Mouse (Mus musculus) lung, embryonic 16.5 days (tissue): ENCODE data around the gene Rnf213. TPM values are rescaled to one million over a fixed set of nuclear protein-coding genes. Genes with fewer than 3 reads are reported as not detected.
A peak's percentile ranks its signal among the peaks of the same experiment; 100 is the strongest.

ENCODE experiments used
- ATAC-seq: fragments of 200-750 bp; cut with Nextera tagmentation; 2 replicates; pipeline ENCODE4 v1.8.0; 2017; ENCODE audit warnings: low read depth, mild to moderate bottlenecking, moderate library complexity
- H3K27ac ChIP-seq: fragments of 300-500 bp; sonication (generic); 2 replicates; pipeline ENCODE4 v1.5.1; 2014; ENCODE audit warnings: mild to moderate bottlenecking, control low read depth, low read length
- H3K27me3 ChIP-seq: fragments of 300-500 bp; sonication (generic); 2 replicates; pipeline ENCODE4 v1.6.1; 2014; ENCODE audit warnings: low read depth, low read length, mixed read lengths; ENCODE audit not compliant: control insufficient read depth, insufficient read depth
- H3K36me3 ChIP-seq: fragments of 300-500 bp; sonication (generic); 2 replicates; pipeline ENCODE4 v1.6.1; 2014; ENCODE audit warnings: low read length; ENCODE audit not compliant: control insufficient read depth, insufficient read depth
- H3K4me1 ChIP-seq: fragments of 300-500 bp; sonication (generic); replicated peaks from 2 replicates; pipeline ENCODE4 v1.6.1; 2014; ENCODE audit warnings: low read length, mixed read lengths; ENCODE audit not compliant: control insufficient read depth, insufficient read depth
- H3K4me2 ChIP-seq: fragments of 300-500 bp; sonication (generic); 2 replicates; pipeline ENCODE4 v1.6.1; 2014; ENCODE audit warnings: low read depth, low read length, control low read depth
- H3K4me3 ChIP-seq: fragments of 300-500 bp; sonication (generic); 2 replicates; pipeline ENCODE4 v1.5.1; 2014; ENCODE audit warnings: mild to moderate bottlenecking, low read length, control low read depth
- H3K9ac ChIP-seq: fragments of 300-500 bp; sonication (generic); 2 replicates; pipeline ENCODE4 v1.6.1; 2014; ENCODE audit warnings: low read length, control low read depth
- H3K9me3 ChIP-seq: fragments of 300-500 bp; sonication (generic); 2 replicates; pipeline ENCODE4 v1.6.1; 2016; ENCODE audit warnings: low read length; ENCODE audit not compliant: control insufficient read depth
- WGBS: fragments of 180-500 bp; shearing (Covaris S2); extraction: QIAGEN DNeasy Blood & Tissue Kit; methylation state at CpG from one replicate; pipeline ENCODE4 v1.1.7; 2014; 5-methylcytosine and 5-hydroxymethylcytosine counted together
- polyA plus RNA-seq: library from polyadenylated mRNA; unstranded; fragments of >200 nt; fragmentation: Nextera tagmentation; extraction: Ambion mirVana; gene quantifications from 2 replicates; pipeline ENCODE4 v1.2.1, GENCODE M21; 2015

Rnf213 gene
- polyA plus RNA-seq, 1 experiment from 2014 or later, result 6.8 TPM

- ATAC-seq, result no peak
- no peak overlapping the region for H3K27ac ChIP-seq
- peaks cover 11% of the 10 kb centered on the region for H3K4me1 ChIP-seq
- peak overlapping the region; percentile 50; the same call in 1 of the 2 replicates for H3K4me2 ChIP-seq
- H3K9ac ChIP-seq, result no peak overlapping the region
- no peaks in the 10 kb centered on the region for H3K9me3 ChIP-seq
- H3K36me3 ChIP-seq, result peaks cover 6% of the 10 kb centered on the region
- no peaks in the 10 kb centered on the region for H3K27me3 ChIP-seq
- H3K4me3 ChIP-seq, result no peak overlapping the region
- 68% methylated on average over 5 of the region's 5 CpGs for WGBS
These were observed 35.1 kb downstream of the Rnf213 start for GRCm38 (mm10) chr11:119427986-119428385.

- no peaks in the 10 kb centered on the region for H3K27me3 ChIP-seq
- WGBS, result 2% methylated on average over 31 of the region's 35 CpGs
- H3K9ac ChIP-seq, result 0 out of 2 replicates have a peak overlapping the region, but pooled peaks have one; percentile 41
- peak overlapping the region; percentile 50 for H3K4me2 ChIP-seq
- H3K4me3 ChIP-seq, result peak overlapping the region; percentile 30
- peaks cover 11% of the 10 kb centered on the region for H3K4me1 ChIP-seq
- no peaks in the 10 kb centered on the region for H3K9me3 ChIP-seq
- H3K36me3 ChIP-seq, result peaks cover 9% of the 10 kb centered on the region
- peak; percentile 81 for ATAC-seq
- peak overlapping the region; percentile 31; the same call in 1 of the 2 replicates for H3K27ac ChIP-seq
These were observed 35.8 kb downstream of the Rnf213 start for GRCm38 (mm10) chr11:119428649-119429136.

GRCm38 (mm10) chr11:119431516-119431915 lies 38.6 kb downstream of the Rnf213 start:
- Histone ChIP-seq H3K4me2 (no peak overlapping the region), H3K36me3 (peaks cover 19% of the 10 kb centered on the region), H3K9ac (no peak overlapping the region), H3K4me1 (peaks cover 11% of the 10 kb centered on the region), H3K27me3 (no peaks in the 10 kb centered on the region), H3K9me3 (no peaks in the 10 kb centered on the region), H3K4me3 (no peak overlapping the region), H3K27ac (no peak overlapping the region)
- 84% methylated on average over 12 of the region's 12 CpGs for WGBS
- ATAC-seq, result no peak

GRCm38 (mm10) chr11:119432706-119433105 lies 39.8 kb downstream of the Rnf213 start:
- Histone ChIP-seq H3K9ac (no peak overlapping the region), H3K4me1 (peaks cover 11% of the 10 kb centered on the region), H3K27ac (no peak overlapping the region), H3K9me3 (no peaks in the 10 kb centered on the region), H3K27me3 (no peaks in the 10 kb centered on the region), H3K4me3 (no peak overlapping the region), H3K36me3 (peaks cover 20% of the 10 kb centered on the region), H3K4me2 (no peak overlapping the region)
- 63% methylated on average over 7 of the region's 7 CpGs for WGBS
- no peak for ATAC-seq

DNA sequence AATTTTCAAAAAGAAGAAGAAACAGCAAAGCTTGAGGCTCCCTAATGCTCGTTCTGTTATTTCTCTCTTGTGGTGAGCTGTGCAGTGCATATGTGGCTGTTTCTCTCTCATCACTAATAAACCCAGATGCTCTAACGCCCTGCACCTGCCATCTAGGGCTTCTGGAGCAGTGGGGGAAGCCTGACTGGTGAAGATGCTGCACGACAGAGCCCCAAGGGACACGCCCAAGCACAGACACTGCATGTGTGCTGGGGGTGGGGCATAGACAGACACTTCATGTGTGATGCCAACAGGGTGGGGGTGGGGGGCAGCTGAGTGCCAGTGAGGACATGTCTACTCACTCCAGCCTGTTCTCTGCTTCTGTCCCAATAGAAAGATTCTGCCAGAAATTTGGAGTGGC lies 41.4 kb downstream of the Rnf213 start:
- H3K27ac ChIP-seq, result no peak overlapping the region
- peaks cover 24% of the 10 kb centered on the region for H3K36me3 ChIP-seq

GRCm38 (mm10) chr11:119435880-119436872 lies 43.3 kb downstream of the Rnf213 start:
- peaks cover 30% of the 10 kb centered on the region for H3K36me3 ChIP-seq
- no peak for ATAC-seq
- no peak overlapping the region for H3K9ac ChIP-seq
- H3K27me3 ChIP-seq, result no peaks in the 10 kb centered on the region
- H3K4me1 ChIP-seq, result peaks cover 3% of the 10 kb centered on the region; the same call in 1 of the 2 replicates
- H3K9me3 ChIP-seq, result no peaks in the 10 kb centered on the region
- no peak overlapping the region for H3K27ac ChIP-seq
- no peak overlapping the region for H3K4me3 ChIP-seq
- WGBS, result 81% methylated on average over 19 of the region's 19 CpGs
- H3K4me2 ChIP-seq, result no peak overlapping the region

More for the DNA sequence above, 41.4 kb downstream of the Rnf213 start:
- H3K9me3 ChIP-seq, result no peaks in the 10 kb centered on the region
- no peak for ATAC-seq
- H3K27me3 ChIP-seq, result no peaks in the 10 kb centered on the region
- WGBS, result 81% methylated on average over 4 of the region's 4 CpGs
- H3K4me2 ChIP-seq, result no peak overlapping the region
- no peak overlapping the region for H3K4me3 ChIP-seq
- H3K9ac ChIP-seq, result no peak overlapping the region
- H3K4me1 ChIP-seq, result peaks cover 3% of the 10 kb centered on the region; the same call in 1 of the 2 replicates

DNA sequence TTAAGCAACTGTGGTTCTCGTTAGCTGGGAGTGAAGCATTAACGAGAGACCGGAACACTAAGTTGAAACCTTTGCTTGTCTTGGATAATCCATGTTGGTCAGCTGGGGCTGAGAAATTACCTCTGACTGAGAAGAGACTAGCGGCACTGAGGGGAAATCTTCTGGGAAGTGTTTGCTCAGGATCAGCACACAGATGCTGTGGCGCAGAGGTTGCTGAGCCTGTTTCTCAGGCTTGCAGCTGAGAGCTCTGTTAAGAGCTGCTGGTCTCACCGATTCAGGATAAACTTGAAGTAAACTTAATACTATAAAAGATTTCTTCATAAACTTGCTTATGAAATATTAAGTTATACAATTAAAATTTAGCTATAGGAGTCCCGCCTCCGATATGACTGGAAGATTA lies 45.9 kb downstream of the Rnf213 start:
- H3K36me3 ChIP-seq, result peaks cover 25% of the 10 kb centered on the region
- no peak overlapping the region for H3K4me2 ChIP-seq
- peak; percentile 71 for ATAC-seq

DNA sequence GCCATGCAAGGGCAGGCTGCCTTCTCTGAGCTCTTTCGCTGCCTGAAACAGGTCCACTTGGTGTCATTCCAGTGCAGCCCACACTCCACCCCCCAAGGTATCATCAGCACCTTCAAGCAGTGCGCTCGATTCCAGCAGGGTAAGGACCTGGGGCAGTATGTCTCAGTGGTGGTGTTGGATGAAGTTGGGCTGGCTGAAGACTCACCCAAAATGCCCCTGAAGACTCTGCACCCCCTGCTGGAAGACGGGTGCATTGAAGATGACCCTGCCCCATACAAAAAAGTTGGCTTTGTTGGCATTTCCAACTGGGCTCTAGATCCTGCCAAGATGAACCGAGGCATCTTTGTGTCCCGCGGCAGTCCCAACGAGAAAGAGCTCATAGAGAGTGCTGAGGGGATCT lies 49.3 kb downstream of the Rnf213 start:
- Histone ChIP-seq H3K9ac (no peak overlapping the region), H3K27ac (no peak overlapping the region), H3K4me1 (peaks cover 3% of the 10 kb centered on the region; the same call in 1 of the 2 replicates), H3K4me3 (no peak overlapping the region), H3K36me3 (peaks cover 17% of the 10 kb centered on the region), H3K27me3 (no peaks in the 10 kb centered on the region), H3K4me2 (no peak overlapping the region), H3K9me3 (no peaks in the 10 kb centered on the region)
- 89% methylated on average over 8 of the region's 8 CpGs for WGBS
- no peak for ATAC-seq

More for the DNA sequence above, 45.9 kb downstream of the Rnf213 start:
- H3K4me1 ChIP-seq, result peaks cover 3% of the 10 kb centered on the region; the same call in 1 of the 2 replicates
- H3K9me3 ChIP-seq, result no peaks in the 10 kb centered on the region
- no peaks in the 10 kb centered on the region for H3K27me3 ChIP-seq
- H3K27ac ChIP-seq, result peak overlapping the region; percentile 14; the same call in 1 of the 2 replicates
- WGBS, result 66% methylated on average over 8 of the region's 8 CpGs
- no peak overlapping the region for H3K9ac ChIP-seq
- H3K4me3 ChIP-seq, result no peak overlapping the region

GRCm38 (mm10) chr11:119443442-119443841 lies 50.5 kb downstream of the Rnf213 start:
- WGBS, result 91% methylated on average over 9 of the region's 9 CpGs
- H3K27ac ChIP-seq, result no peak overlapping the region
- ATAC-seq, result no peak
- H3K4me3 ChIP-seq, result no peak overlapping the region
- no peak overlapping the region for H3K4me2 ChIP-seq
- H3K9me3 ChIP-seq, result no peaks in the 10 kb centered on the region
- peaks cover 15% of the 10 kb centered on the region for H3K36me3 ChIP-seq
- H3K4me1 ChIP-seq, result no peaks in the 10 kb centered on the region; the same call in 1 of the 2 replicates
- no peak overlapping the region for H3K9ac ChIP-seq
- no peaks in the 10 kb centered on the region for H3K27me3 ChIP-seq
